11 mouse cellular contexts compared by ENCODE assay signal in the genomic region with DNA sequence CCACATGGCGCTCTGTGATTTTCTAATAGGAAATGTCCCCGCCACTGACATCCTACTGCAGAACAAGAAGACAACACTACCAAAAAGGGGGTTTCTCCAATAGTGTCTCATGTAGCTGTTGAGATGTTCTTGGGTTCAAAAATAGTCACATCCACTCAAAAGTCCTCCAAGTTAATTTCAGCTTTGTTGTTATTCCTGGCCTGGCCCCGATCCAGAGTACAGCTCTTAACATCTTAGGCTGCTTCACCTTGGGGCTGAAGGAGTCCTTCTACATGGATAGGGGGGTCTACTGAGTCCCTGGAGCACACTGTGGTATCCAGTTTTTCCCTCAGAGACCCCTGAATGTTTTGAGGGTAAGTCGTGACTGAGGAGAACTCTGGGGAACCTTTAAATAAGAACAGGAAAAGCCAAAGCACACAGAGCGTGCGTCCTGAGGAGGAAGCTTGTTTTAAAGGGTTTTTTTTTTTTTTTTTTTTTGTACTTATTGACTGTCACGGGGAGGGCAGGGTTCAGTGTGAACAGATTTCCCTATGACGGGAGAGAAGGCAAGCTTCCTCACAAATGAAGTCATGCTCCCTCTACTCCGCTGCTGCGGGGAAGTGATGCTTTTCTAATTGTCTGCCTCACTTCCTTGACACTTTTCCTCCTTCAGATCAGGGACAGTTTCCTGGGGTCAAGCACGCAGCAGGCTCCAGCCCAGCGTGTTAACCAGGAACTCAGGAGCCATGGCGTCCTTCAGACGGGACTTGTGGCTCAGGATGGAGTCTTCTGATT. TPM values are rescaled to one million over a fixed set of nuclear protein-coding genes. Genes with fewer than 3 reads are reported as not detected.
A peak's percentile ranks its signal among the peaks of the same experiment; 100 is the strongest.
DNase-seq lines count a peak whose midpoint lies in the region; ATAC-seq lines count a peak whose summit lies in the region.
"Had no signal": no experiment of that assay in that cellular context is flagged by ENCODE, and none has a peak within 500 bp of the region (broad histone marks: within the 10 kb centered on the region; RNA-seq: fewer than 3 reads in every experiment).

No protein-coding gene starts in this region.

- WGBS in liver, embryonic 16.5 days (ENCODE audit: insufficient replicate concordance), result 24% methylated on average over 14 of the region's 14 CpGs
- 83% methylated on average over 14 of the region's 14 CpGs for WGBS in midbrain, embryonic 13.5 days

- no peak overlapping the region for H3K27ac ChIP-seq in liver, embryonic 16.5 days (ENCODE audit: low read length)
- no peak overlapping the region for H3K27ac ChIP-seq in midbrain, embryonic 13.5 days
- H3K27ac ChIP-seq: neural tube, embryonic 15.5 days had no signal

- H3K9me3 ChIP-seq in liver, embryonic 16.5 days (replicated peaks; ENCODE audit: control insufficient read depth, low read length), result no peaks in the 10 kb centered on the region
- H3K9me3 ChIP-seq in midbrain, embryonic 13.5 days, result no peaks in the 10 kb centered on the region
- H3K9me3 ChIP-seq: neural tube, embryonic 15.5 days had no signal

- H3K4me1 ChIP-seq in liver, embryonic 16.5 days (ENCODE audit: control insufficient read depth, low read depth, low read length), result no peaks in the 10 kb centered on the region
- H3K4me1 ChIP-seq in midbrain, embryonic 13.5 days (replicated peaks), result no peaks in the 10 kb centered on the region
- H3K4me1 ChIP-seq: megakaryocyte, embryonic 14.5 days; neural tube, embryonic 15.5 days had no signal

- ATAC-seq in liver, embryonic 16.5 days (ENCODE audit: low read depth), result 0 out of 2 replicates have a peak, but pooled peaks have one; percentile 27
- no peak for ATAC-seq in midbrain, embryonic 13.5 days
- ATAC-seq in CD4-positive, CD25-positive, alpha-beta regulatory T cell, adult 4 months, result no peak

- peak; percentile 21 for DNase-seq in adrenal gland, postnatal 14 days
- DNase-seq in heart, adult 18-20 months, result peak; percentile 71 to 74
- peak; percentile 62 for DNase-seq in heart, postnatal 4 days
- no peak for DNase-seq in right cerebral cortex, adult 2 months (ENCODE audit: low spot score in 2 of 2)
- DNase-seq in right cerebral cortex, postnatal 10 days (ENCODE audit: low spot score in 2 of 2), result no peak
- DNase-seq: cerebellum, postnatal 14 days had no signal

- no peaks in the 10 kb centered on the region for H3K27me3 ChIP-seq in liver, embryonic 16.5 days (ENCODE audit: control insufficient read depth, insufficient read depth, low read depth, low read length)
- no peaks in the 10 kb centered on the region for H3K27me3 ChIP-seq in midbrain, embryonic 13.5 days
- H3K27me3 ChIP-seq: megakaryocyte, embryonic 14.5 days; neural tube, embryonic 15.5 days had no signal

- no peak overlapping the region for H3K9ac ChIP-seq in liver, embryonic 16.5 days (ENCODE audit: low read depth, low read length)
- H3K9ac ChIP-seq in midbrain, embryonic 13.5 days (replicated peaks), result no peak overlapping the region
- H3K9ac ChIP-seq: neural tube, embryonic 15.5 days had no signal

- H3K36me3 ChIP-seq in liver, embryonic 16.5 days (ENCODE audit: control insufficient read depth, insufficient read depth), result no peaks in the 10 kb centered on the region
- H3K36me3 ChIP-seq in midbrain, embryonic 13.5 days, result no peaks in the 10 kb centered on the region
- H3K36me3 ChIP-seq: neural tube, embryonic 15.5 days had no signal

- no peak overlapping the region for H3K4me2 ChIP-seq in liver, embryonic 16.5 days (ENCODE audit: low read depth, low read length)
- no peak overlapping the region for H3K4me2 ChIP-seq in midbrain, embryonic 13.5 days (replicated peaks)
- H3K4me2 ChIP-seq: neural tube, embryonic 15.5 days had no signal

- H3K4me3 ChIP-seq in liver, embryonic 16.5 days (ENCODE audit: low read depth, low read length), result no peak overlapping the region
- no peak overlapping the region for H3K4me3 ChIP-seq in midbrain, embryonic 13.5 days (replicated peaks)
- H3K4me3 ChIP-seq: megakaryocyte, embryonic 14.5 days; neural tube, embryonic 15.5 days had no signal

RNA-seq across cellular contexts. Expression of a gene that starts 44.7 kb away (rescaled TPM):
- total RNA-seq in adrenal gland, postnatal 14 days (2021), result 56.5 and 65.8 TPM in 2 replicates
- 10 to 100 TPM; 11.6 to 13.9 TPM for total RNA-seq in heart, adult 18-20 months (2021)
- 10 to 100 TPM; 48.8 to 49.6 TPM for total RNA-seq in heart, postnatal 4 days (2021)
- 0.75 and 1.0 TPM in 2 replicates for polyA plus RNA-seq in liver, embryonic 16.5 days (2015; fragmentation: Nextera tagmentation; extraction: Ambion mirVana)
- 0.89 and 1.1 TPM in 2 replicates for polyA plus RNA-seq in midbrain, embryonic 13.5 days (2015; fragmentation: Nextera tagmentation; extraction: Ambion mirVana)
- under 1 TPM in 1 of 2 experiments, not detected in 1; 0.09 TPM for polyA plus RNA-seq in CD4-positive, CD25-positive, alpha-beta regulatory T cell, adult 4 months (2017; shearing (Covaris generic))

Comparison
In these comparisons a context has a peak if more than half of its experiments do, and no peak if none do; other contexts are left out.
1. DNase-seq: peak in adrenal gland, postnatal 14 days (single experiment), heart, adult 18-20 months (2 of 2) and heart, postnatal 4 days (single experiment); none in right cerebral cortex, adult 2 months (0 of 2) and right cerebral cortex, postnatal 10 days (0 of 2).